Mouse (Mus musculus) heart, embryonic 16.5 days (tissue): ENCODE results near the gene H2al1e. TPM values are rescaled to one million over a fixed set of nuclear protein-coding genes. Genes with fewer than 3 reads are reported as not detected.
"Not testable (repeated sequence)": the region's sequence is repeated elsewhere in the genome, so short reads cannot be mapped to it uniquely, and the experiment has no call there.

ENCODE experiments used
- ATAC-seq: fragments of 200-750 bp; cut with Nextera tagmentation; replicated peaks from 2 replicates; pipeline ENCODE4 v1.8.0; 2017; ENCODE audit warnings: moderate number of reproducible peaks; ENCODE audit not compliant: insufficient read depth, low FRiP score; ENCODE audit errors: extremely low read depth
- H3K27ac ChIP-seq: fragments of 300-500 bp; sonication (generic); 2 replicates; pipeline ENCODE4 v1.5.1; 2014; ENCODE audit warnings: mild to moderate bottlenecking, low read length, control low read depth, moderate library complexity
- H3K27me3 ChIP-seq: fragments of 300-500 bp; sonication (generic); 2 replicates; pipeline ENCODE4 v1.6.1; 2014; ENCODE audit warnings: low read length, mixed read lengths; ENCODE audit not compliant: control insufficient read depth, insufficient read depth
- H3K36me3 ChIP-seq: fragments of 300-500 bp; sonication (generic); 2 replicates; pipeline ENCODE4 v1.6.1; 2014; ENCODE audit not compliant: control insufficient read depth, insufficient read depth
- H3K4me1 ChIP-seq: fragments of 300-500 bp; sonication (generic); 2 replicates; pipeline ENCODE4 v1.6.1; 2014; ENCODE audit warnings: low read length, mixed read lengths; ENCODE audit not compliant: control insufficient read depth, insufficient read depth
- H3K4me2 ChIP-seq: fragments of 300-500 bp; sonication (generic); 2 replicates; pipeline ENCODE4 v1.6.1; 2014; ENCODE audit warnings: low read depth, mild to moderate bottlenecking, control low read depth, low read length
- H3K4me3 ChIP-seq: fragments of 300-500 bp; sonication (generic); 2 replicates; pipeline ENCODE4 v1.5.1; 2014; ENCODE audit warnings: mild to moderate bottlenecking, control low read depth, low read length
- H3K9ac ChIP-seq: fragments of 300-500 bp; sonication (generic); 2 replicates; pipeline ENCODE4 v1.6.1; 2014; ENCODE audit warnings: low read length, control low read depth
- H3K9me3 ChIP-seq: fragments of 300-500 bp; sonication (generic); replicated peaks from 2 replicates; pipeline ENCODE4 v1.6.1; 2016; ENCODE audit warnings: low read length; ENCODE audit not compliant: control insufficient read depth
- WGBS: fragments of 180-500 bp; shearing (Covaris S2); extraction: QIAGEN DNeasy Blood & Tissue Kit; methylation state at CpG from one replicate; pipeline ENCODE4 v1.1.7; 2014; 5-methylcytosine and 5-hydroxymethylcytosine counted together
- polyA plus RNA-seq: library from polyadenylated mRNA; unstranded; fragments of >200 nt; fragmentation: Nextera tagmentation; extraction: Ambion mirVana; gene quantifications from 2 replicates; pipeline ENCODE4 v1.2.1, GENCODE M21; 2015

The H2al1e gene
- polyA plus RNA-seq, result not detected in 2 replicates

DNA sequence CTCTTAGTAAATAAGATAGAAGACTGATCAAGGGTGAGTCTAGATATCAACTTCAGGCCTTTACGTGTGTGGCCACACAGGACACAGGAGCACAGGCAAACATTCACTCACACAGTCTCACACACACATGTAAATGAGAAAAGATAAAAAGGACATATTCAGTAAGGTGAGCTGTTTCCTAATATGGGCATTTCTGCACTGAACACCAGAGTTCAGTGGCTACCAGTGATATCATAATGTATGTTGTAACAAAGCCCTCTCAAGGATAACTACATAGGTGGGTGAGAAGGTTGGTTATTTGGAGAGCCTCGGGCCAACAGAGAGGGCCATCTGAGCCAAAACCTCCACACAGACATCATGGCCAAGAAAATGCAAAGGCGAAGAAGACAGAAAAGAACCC is at the start of gene H2al1e:
Gene H2al1e (plus strand): TSS at position 301 of the 400 bp plus-strand sequence.
- ATAC-seq, H3K9ac ChIP-seq, H3K27ac ChIP-seq, H3K9me3 ChIP-seq, H3K36me3 ChIP-seq, H3K4me2 ChIP-seq, H3K4me3 ChIP-seq, H3K27me3 ChIP-seq, H3K4me1 ChIP-seq: not testable (repeated sequence)
- WGBS, result no CpG with 5 or more reads among the region's 3 CpGs

DNA sequence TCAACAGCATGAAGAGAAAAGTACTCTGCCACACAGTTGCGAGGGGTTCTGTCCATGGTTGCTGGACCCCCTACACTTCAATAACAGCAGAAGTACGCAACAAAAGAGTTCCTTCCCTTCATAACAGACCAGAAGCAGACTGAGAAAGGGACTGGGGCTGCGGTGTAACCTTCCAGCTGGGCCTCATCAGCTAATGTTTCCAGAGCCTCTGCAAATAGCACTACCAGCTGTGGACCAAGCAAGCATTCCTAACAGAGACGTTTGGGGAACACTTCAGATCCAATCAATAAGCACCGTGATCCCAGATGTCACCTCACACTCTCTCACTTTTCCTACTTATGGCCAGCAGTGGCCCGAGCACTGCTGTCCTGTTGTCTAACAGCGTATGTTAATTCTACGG is 46.8 kb upstream of the H2al1e start:
- Histone ChIP-seq H3K4me3 (no peak overlapping the region), H3K9ac (no peak overlapping the region), H3K4me1 (no peaks in the 10 kb centered on the region), H3K9me3 (no peaks in the 10 kb centered on the region), H3K27me3 (0 out of 2 replicates have a peak, but pooled peaks cover 5% of the 10 kb centered on the region), H3K4me2 (no peak overlapping the region), H3K36me3 (no peaks in the 10 kb centered on the region), H3K27ac (no peak overlapping the region)
- WGBS, result 73% methylated on average over 8 of the region's 8 CpGs
- no peak for ATAC-seq

DNA sequence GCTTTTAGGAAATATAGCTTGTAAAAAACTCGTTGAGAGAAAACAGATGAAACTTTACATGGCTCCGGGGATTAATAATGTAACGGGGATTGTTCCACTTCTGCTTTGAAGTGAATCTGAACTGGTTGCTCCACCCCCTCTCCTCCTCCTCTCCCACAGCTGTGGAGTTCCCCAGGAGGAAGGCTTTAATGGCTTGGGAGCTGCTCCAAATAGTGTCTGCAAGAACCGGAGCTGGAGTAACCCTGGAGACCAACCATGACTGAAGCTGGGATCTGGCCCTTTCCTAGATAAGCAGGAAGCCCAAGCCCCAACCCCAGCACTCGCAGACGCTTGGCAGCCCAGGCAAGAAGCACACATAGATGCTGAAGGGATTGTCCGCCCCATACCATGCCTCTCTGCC is 43.9 kb upstream of the H2al1e start:
- H3K4me3 ChIP-seq, result no peak overlapping the region
- ATAC-seq, result no peak
- 54% methylated on average over 7 of the region's 7 CpGs for WGBS

DNA sequence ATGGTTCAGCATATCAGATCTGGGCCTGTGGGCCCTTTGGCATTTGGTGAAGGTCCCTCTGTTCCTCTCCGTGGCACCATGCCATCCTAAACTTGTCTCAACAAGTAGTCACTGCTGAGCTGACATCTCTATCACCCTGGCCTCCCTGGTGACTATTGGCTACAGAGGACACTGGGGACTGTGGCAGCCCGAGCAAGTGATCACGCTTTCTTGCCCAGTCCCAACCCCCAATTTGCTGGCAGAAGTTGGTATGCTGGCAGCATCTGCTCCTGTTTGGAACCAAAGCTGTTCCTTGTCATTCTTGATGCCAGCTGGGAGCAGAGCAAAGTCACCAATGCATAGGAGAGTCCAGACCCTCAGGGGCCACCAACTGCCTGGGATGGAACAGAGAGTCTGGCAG is 42.7 kb upstream of the H2al1e start:
- WGBS, result 79% methylated on average over 3 of the region's 3 CpGs
- H3K36me3 ChIP-seq, result no peaks in the 10 kb centered on the region
- no peak overlapping the region for H3K4me3 ChIP-seq
- H3K27me3 ChIP-seq, result 0 out of 2 replicates have a peak, but pooled peaks cover 3% of the 10 kb centered on the region
- H3K9ac ChIP-seq, result no peak overlapping the region
- ATAC-seq, result no peak
- H3K4me2 ChIP-seq, result no peak overlapping the region
- no peaks in the 10 kb centered on the region for H3K4me1 ChIP-seq
- no peak overlapping the region for H3K27ac ChIP-seq
- no peaks in the 10 kb centered on the region for H3K9me3 ChIP-seq

More for the DNA sequence above, 43.9 kb upstream of the H2al1e start:
- Histone ChIP-seq H3K4me2 (no peak overlapping the region), H3K27ac (no peak overlapping the region), H3K9ac (no peak overlapping the region), H3K36me3 (no peaks in the 10 kb centered on the region), H3K27me3 (0 out of 2 replicates have a peak, but pooled peaks cover 3% of the 10 kb centered on the region), H3K4me1 (no peaks in the 10 kb centered on the region), H3K9me3 (no peaks in the 10 kb centered on the region)

DNA sequence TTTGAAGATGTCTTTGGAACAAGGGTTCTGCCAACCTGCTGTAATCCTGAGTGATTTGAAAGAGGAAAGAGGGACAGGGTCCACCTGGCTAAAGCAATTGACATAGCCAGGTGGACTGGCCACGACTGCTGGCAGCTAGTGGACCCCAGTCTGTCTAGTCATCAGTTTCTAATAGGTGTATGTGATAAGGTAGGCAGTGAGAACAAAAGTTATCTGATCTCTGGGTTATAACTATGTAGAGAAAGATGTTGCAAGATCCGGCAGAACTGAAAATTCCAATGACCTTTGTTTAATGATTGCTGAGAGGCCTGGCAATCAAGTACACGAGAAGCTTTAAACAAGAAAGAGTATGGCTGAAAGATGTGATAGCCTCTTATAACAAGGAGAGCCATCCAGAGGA is 38.5 kb upstream of the H2al1e start:
- ATAC-seq, result no peak

DNA sequence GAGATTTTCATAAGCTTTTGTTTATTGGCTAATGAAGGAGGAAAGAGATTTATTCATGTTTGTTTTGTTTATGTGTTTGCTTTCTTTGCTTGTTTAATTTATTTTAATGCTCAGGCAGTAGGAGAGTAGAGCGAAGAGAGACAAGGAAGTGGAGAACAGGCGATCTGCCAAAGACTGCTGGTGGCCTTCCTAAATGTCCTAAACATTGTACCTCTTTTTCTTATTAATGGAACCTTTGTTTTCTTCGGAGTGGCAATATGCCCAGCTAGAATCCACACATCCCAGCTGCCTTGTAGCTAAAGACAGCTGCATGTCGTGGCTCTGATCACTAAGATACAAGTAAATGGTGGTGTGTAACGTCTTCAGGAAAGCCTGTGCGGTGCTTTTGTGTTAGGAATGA is 34.7 kb upstream of the H2al1e start:
- Histone ChIP-seq H3K4me1 (no peaks in the 10 kb centered on the region), H3K27me3 (no peaks in the 10 kb centered on the region; the same call in 1 of the 2 replicates), H3K4me3 (no peak overlapping the region), H3K36me3 (no peaks in the 10 kb centered on the region), H3K9ac (no peak overlapping the region), H3K4me2 (no peak overlapping the region), H3K27ac (no peak overlapping the region), H3K9me3 (no peaks in the 10 kb centered on the region)
- WGBS, result 69% methylated on average over 6 of the region's 6 CpGs
- no peak for ATAC-seq

More for the DNA sequence above, 38.5 kb upstream of the H2al1e start:
- H3K9me3 ChIP-seq, result no peaks in the 10 kb centered on the region
- H3K27ac ChIP-seq, result no peak overlapping the region
- no peak overlapping the region for H3K4me2 ChIP-seq
- no peak overlapping the region for H3K9ac ChIP-seq
- peaks cover 3% of the 10 kb centered on the region; the same call in 1 of the 2 replicates for H3K27me3 ChIP-seq
- no peaks in the 10 kb centered on the region for H3K36me3 ChIP-seq
- no peak overlapping the region for H3K4me3 ChIP-seq
- no peaks in the 10 kb centered on the region for H3K4me1 ChIP-seq
- WGBS, result 60% methylated on average over 3 of the region's 3 CpGs

DNA sequence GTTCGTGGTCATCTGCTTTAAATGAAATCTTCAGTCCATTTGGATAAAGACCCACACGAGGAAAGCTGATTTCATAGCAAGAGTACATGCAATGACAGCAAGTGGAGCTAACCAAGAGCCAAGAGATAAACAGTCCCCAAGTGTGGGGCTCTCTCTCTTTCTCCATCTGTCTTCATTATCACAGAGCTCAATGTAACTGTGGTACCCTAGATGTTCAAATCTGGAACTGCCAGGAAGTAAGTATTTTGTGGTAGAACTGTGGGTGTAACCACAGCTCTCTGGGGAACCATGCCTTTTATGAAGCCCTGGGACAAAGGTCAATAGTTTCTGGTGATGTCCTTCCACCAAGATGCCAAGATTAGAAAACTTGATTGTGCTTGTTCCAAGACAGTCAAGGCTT is 31.0 kb upstream of the H2al1e start:
- no peak for ATAC-seq
- H3K36me3 ChIP-seq, result no peaks in the 10 kb centered on the region
- no peak overlapping the region for H3K4me2 ChIP-seq
- no peak overlapping the region for H3K4me3 ChIP-seq
- no peaks in the 10 kb centered on the region for H3K4me1 ChIP-seq
- H3K9ac ChIP-seq, result no peak overlapping the region
- 57% methylated on average over 2 of the region's 2 CpGs for WGBS
- no peak overlapping the region for H3K27ac ChIP-seq
- H3K9me3 ChIP-seq, result peaks cover 2% of the 10 kb centered on the region; the same call in 1 of the 2 replicates
- no peaks in the 10 kb centered on the region; the same call in 1 of the 2 replicates for H3K27me3 ChIP-seq

DNA sequence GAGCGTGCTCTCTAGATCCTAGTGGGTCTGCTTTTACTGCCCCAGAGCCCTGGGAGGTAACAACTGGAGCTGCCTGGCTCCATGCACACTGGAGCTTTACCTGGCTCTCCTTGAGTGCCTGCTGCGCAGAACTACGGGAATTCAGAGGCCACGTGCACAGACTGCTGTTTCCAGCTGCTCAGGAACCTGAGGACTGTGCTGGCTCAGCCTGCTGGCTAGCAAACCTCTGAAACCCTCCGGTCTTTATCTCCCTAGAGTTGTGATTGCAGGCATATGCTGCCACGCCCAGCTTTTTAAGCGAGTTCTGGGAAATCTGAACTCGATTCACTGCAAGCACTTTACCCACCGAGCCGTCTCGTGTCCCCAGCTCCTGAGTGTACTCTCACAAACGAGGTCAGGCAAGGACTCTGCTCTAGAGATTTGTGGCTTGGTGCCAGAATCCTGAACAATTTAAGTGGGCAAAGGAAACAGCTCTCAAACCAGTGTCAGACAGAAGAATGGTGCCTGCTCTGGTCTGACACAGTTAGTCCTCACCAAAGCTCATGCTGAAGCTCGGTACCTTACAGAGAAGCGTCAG is 23.3 kb upstream of the H2al1e start:
- Histone ChIP-seq H3K36me3 (no peaks in the 10 kb centered on the region), H3K9me3 (peaks cover 2% of the 10 kb centered on the region; the same call in 1 of the 2 replicates), H3K4me1 (peaks cover 4% of the 10 kb centered on the region), H3K27me3 (peaks cover 17% of the 10 kb centered on the region), H3K4me2 (peak overlapping the region; percentile 18; the same call in 1 of the 2 replicates), H3K27ac (no peak overlapping the region), H3K4me3 (no peak overlapping the region), H3K9ac (no peak overlapping the region)
- 35% methylated on average over 14 of the region's 14 CpGs for WGBS
- ATAC-seq, result peak; percentile 37; the same call in 1 of the 2 replicates

DNA sequence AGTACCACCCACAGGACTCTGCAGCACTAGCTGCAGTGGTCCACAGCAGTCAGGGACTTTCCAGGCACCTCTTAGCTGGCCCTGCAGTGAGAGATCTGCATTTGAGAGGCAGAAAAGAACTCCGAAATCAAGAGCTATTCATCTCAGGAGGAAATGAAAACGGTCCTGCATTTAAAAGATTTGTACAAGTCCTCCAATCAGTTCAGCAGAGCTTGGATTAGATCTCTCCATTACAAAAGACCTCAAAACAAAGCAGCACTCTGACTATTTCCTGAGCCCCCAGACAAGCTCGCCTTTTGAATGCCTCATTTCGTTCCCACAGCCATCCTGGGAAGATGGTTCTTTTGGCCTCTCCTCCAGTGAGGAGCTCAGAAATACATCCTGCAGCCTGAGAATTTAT is 22.5 kb upstream of the H2al1e start:
- no peak overlapping the region for H3K27ac ChIP-seq
- H3K9me3 ChIP-seq, result no peaks in the 10 kb centered on the region; the same call in 1 of the 2 replicates
- H3K36me3 ChIP-seq, result no peaks in the 10 kb centered on the region
- no peak overlapping the region for H3K4me2 ChIP-seq
- H3K4me3 ChIP-seq, result no peak overlapping the region
- WGBS, result 68% methylated on average over 4 of the region's 4 CpGs
- H3K9ac ChIP-seq, result no peak overlapping the region
- no peak for ATAC-seq
- H3K27me3 ChIP-seq, result peaks cover 17% of the 10 kb centered on the region
- H3K4me1 ChIP-seq, result peaks cover 4% of the 10 kb centered on the region
